ENCODE assay signal across 8 mouse cellular contexts in the genomic region with DNA sequence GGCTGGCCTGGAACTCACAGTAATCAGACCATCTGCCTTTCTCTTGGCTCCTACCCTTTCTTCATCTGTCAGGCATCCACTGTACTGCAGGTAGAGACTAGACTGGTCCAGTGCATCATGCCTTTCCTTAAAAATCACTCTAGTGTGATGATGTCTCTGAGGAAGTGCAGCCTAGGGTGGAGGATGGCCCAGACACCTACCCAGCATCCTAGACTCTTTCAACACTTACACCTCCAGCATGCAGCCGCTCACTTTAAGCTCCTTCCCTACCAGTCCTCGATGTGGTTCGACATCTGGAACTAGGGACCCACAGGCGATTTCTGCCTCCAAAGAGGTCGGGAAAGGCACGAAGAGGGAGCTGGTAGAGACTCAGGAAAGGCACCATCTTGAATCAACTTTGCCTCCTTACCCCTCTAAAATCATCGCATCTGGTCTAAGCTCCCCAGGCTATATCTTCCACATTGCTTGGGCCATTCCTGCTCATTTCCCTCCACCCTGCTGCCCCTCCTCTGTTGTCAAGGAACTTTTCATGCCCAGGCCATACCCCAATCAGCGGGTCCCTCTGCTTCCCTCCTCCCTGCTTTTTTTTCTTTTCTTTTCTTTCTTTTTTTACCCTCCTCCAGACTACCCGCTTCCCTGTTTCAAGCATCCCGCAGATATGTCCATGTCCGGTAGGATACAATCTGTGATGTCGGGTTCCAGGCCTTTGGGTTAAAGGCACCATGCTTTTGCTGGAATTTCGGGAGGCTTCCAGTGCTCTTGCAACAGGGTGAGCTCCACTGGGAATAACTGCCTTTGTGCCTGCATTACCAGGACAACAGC. TPM values are rescaled to one million over a fixed set of nuclear protein-coding genes. Genes with fewer than 3 reads are reported as not detected.
DNase-seq lines count a peak whose midpoint lies in the region; ATAC-seq and TF ChIP-seq lines count a peak whose summit lies in the region.

No protein-coding gene starts in this region.

- no peaks in the 10 kb centered on the region for H3K4me1 ChIP-seq in brown adipose tissue, adult 24 weeks (ENCODE audit: control insufficient read depth, insufficient read depth, insufficient read length, low read length)
- no peaks in the 10 kb centered on the region for H3K4me1 ChIP-seq in hindbrain, postnatal 0 days (ENCODE audit: insufficient read depth, low read length)

- peak overlapping the region; percentile 56 for H3K27ac ChIP-seq in left cerebral cortex, adult 2 months
- H3K27ac ChIP-seq in brown adipose tissue, adult 24 weeks (replicated peaks; ENCODE audit: low read depth, low read length) = peak overlapping the region; percentile 37; the same call in 1 of the 2 replicates
- H3K27ac ChIP-seq in hindbrain, postnatal 0 days = peak overlapping the region; percentile 70

- no peak for TF ChIP-seq CTCF in left cerebral cortex, adult 2 months (IDR thresholded peaks at IDR 0.05)
- TF ChIP-seq CTCF in hindbrain, postnatal 0 days (IDR thresholded peaks at IDR 0.05; ENCODE audit: low read depth) = no peak

- intact Hi-C loops in left cerebral cortex, adult 2 months (cut with DNase I) = no loop called here
- intact Hi-C loops in left cerebral cortex, postnatal 36 days (cut with DNase I) = no loop called here

- ATAC-seq in hindbrain, postnatal 0 days = peak; percentile 74; the same call in 1 of the 2 replicates

- no peaks in the 10 kb centered on the region for H3K27me3 ChIP-seq in hindbrain, postnatal 0 days (ENCODE audit: insufficient read depth, low read length)

- peak overlapping the region; percentile 62 for H3K4me2 ChIP-seq in hindbrain, postnatal 0 days (ENCODE audit: low read depth, low read length)

- H3K9me3 ChIP-seq in hindbrain, postnatal 0 days (ENCODE audit: low read length) = no peaks in the 10 kb centered on the region

- no peak for DNase-seq in left cerebral cortex, adult 2 months (ENCODE audit: extremely low spot score in 1 of 2, low spot score in 2 of 2)
- no peak for DNase-seq in left cerebral cortex, postnatal 36 days (ENCODE audit: low spot score in 2 of 2)
- no peak for DNase-seq in hindbrain, postnatal 0 days (ENCODE audit: low spot score)
- DNase-seq in neural tube, embryonic 10.5 days (ENCODE audit: extremely low spot score, low spot score) = peak; percentile 16
- DNase-seq in urinary bladder, adult 2 months (ENCODE audit: low spot score) = no peak
- DNase-seq in frontal cortex, postnatal 14 days (ENCODE audit: low spot score in 2 of 2) = no peak
- DNase-seq in cerebellum, postnatal 36 days = no peak

- H3K9ac ChIP-seq in hindbrain, postnatal 0 days (replicated peaks; ENCODE audit: low read length) = peak overlapping the region; percentile 48

- WGBS in hindbrain, postnatal 0 days = 30% methylated on average over 13 of the region's 13 CpGs

- peak overlapping the region; percentile 45 for H3K4me3 ChIP-seq in left cerebral cortex, adult 2 months
- H3K4me3 ChIP-seq in brown adipose tissue, adult 24 weeks (ENCODE audit: insufficient read depth, low read depth, low read length) = peak overlapping the region; percentile 72
- H3K4me3 ChIP-seq in hindbrain, postnatal 0 days (ENCODE audit: low read length) = peak overlapping the region; percentile 37

- H3K36me3 ChIP-seq in hindbrain, postnatal 0 days (ENCODE audit: insufficient read depth, low read length) = no peaks in the 10 kb centered on the region

RNA-seq across cellular contexts. Expression of a gene that starts 0.6 kb away (rescaled TPM):
- total RNA-seq in left cerebral cortex, adult 2 months (2021) = 10 to 100 TPM; 22.3 to 23.5 TPM
- total RNA-seq in left cerebral cortex, postnatal 36 days (2021) = 10 to 100 TPM; 23.0 to 26.9 TPM
- polyA plus RNA-seq in brown adipose tissue, adult 24 weeks (2012; ENCODE audit: insufficient read depth, insufficient read length, missing spikeins) = 85.5 and 92.6 TPM in 2 replicates
- 34.2 and 56.9 TPM in 2 replicates for total RNA-seq in hindbrain, postnatal 0 days (2014; rRNA removed)
- 76.4 and 78.1 TPM in 2 replicates for polyA plus RNA-seq in hindbrain, postnatal 0 days (2015; fragmentation: Nextera tagmentation; extraction: Ambion mirVana)
- 67.1 and 87.5 TPM in 2 replicates for polyA plus RNA-seq in urinary bladder, adult 2 months (2012; rRNA removed)

RNA-seq across cellular contexts. Expression of a gene that starts 20.2 kb away (rescaled TPM):
- 10 to 100 TPM; 65.7 to 71.5 TPM for total RNA-seq in left cerebral cortex, adult 2 months (2021)
- total RNA-seq in left cerebral cortex, postnatal 36 days (2021) = 10 to 100 TPM; 64.6 to 77.3 TPM
- polyA plus RNA-seq in brown adipose tissue, adult 24 weeks (2012; ENCODE audit: insufficient read depth, insufficient read length, missing spikeins) = 48.6 and 54.3 TPM in 2 replicates
- total RNA-seq in hindbrain, postnatal 0 days (2014; rRNA removed) = 45.5 and 51.8 TPM in 2 replicates
- polyA plus RNA-seq in hindbrain, postnatal 0 days (2015; fragmentation: Nextera tagmentation; extraction: Ambion mirVana) = 70.7 and 71.8 TPM in 2 replicates
- polyA plus RNA-seq in urinary bladder, adult 2 months (2012; rRNA removed) = 54.3 and 66.7 TPM in 2 replicates

RNA-seq across cellular contexts. Expression of a gene that starts 20.3 kb away (rescaled TPM):
- 1 to 10 TPM; 3.1 to 3.9 TPM for total RNA-seq in left cerebral cortex, adult 2 months (2021)
- 1 to 10 TPM; 2.4 to 2.7 TPM for total RNA-seq in left cerebral cortex, postnatal 36 days (2021)
- polyA plus RNA-seq in brown adipose tissue, adult 24 weeks (2012; ENCODE audit: insufficient read depth, insufficient read length, missing spikeins) = 6.3 and 7.3 TPM in 2 replicates
- 4.5 and 5.9 TPM in 2 replicates for total RNA-seq in hindbrain, postnatal 0 days (2014; rRNA removed)
- 5.6 and 6.3 TPM in 2 replicates for polyA plus RNA-seq in hindbrain, postnatal 0 days (2015; fragmentation: Nextera tagmentation; extraction: Ambion mirVana)
- 14.1 and 18.0 TPM in 2 replicates for polyA plus RNA-seq in urinary bladder, adult 2 months (2012; rRNA removed)

RNA-seq across cellular contexts. Expression of a gene that starts 24.0 kb away (rescaled TPM):
- total RNA-seq in left cerebral cortex, adult 2 months (2021) = 10 to 100 TPM; 27.1 to 30.2 TPM
- total RNA-seq in left cerebral cortex, postnatal 36 days (2021) = 10 to 100 TPM; 17.1 to 28.7 TPM
- 0.75 and 1.5 TPM in 2 replicates for polyA plus RNA-seq in brown adipose tissue, adult 24 weeks (2012; ENCODE audit: insufficient read depth, insufficient read length, missing spikeins)
- 124 and 149 TPM in 2 replicates for total RNA-seq in hindbrain, postnatal 0 days (2014; rRNA removed)
- polyA plus RNA-seq in hindbrain, postnatal 0 days (2015; fragmentation: Nextera tagmentation; extraction: Ambion mirVana) = 17.9 and 20.1 TPM in 2 replicates
- 16.4 and 17.9 TPM in 2 replicates for polyA plus RNA-seq in urinary bladder, adult 2 months (2012; rRNA removed)

RNA-seq across cellular contexts. Expression of a gene that starts 40.0 kb away (rescaled TPM):
- total RNA-seq in left cerebral cortex, adult 2 months (2021) = 10 to 100 TPM; 25.7 to 31.7 TPM
- total RNA-seq in left cerebral cortex, postnatal 36 days (2021) = 10 to 100 TPM; 30.1 to 31.9 TPM
- polyA plus RNA-seq in brown adipose tissue, adult 24 weeks (2012; ENCODE audit: insufficient read depth, insufficient read length, missing spikeins) = 31.9 and 34.9 TPM in 2 replicates
- 6.4 and 9.7 TPM in 2 replicates for total RNA-seq in hindbrain, postnatal 0 days (2014; rRNA removed)
- polyA plus RNA-seq in hindbrain, postnatal 0 days (2015; fragmentation: Nextera tagmentation; extraction: Ambion mirVana) = 57.0 and 58.4 TPM in 2 replicates
- polyA plus RNA-seq in urinary bladder, adult 2 months (2012; rRNA removed) = 52.5 and 63.5 TPM in 2 replicates
